Mouse (Mus musculus) CH12.LX (cell line): ENCODE measurements around the gene Prdm12. TPM values are rescaled to one million over a fixed set of nuclear protein-coding genes. Genes with fewer than 3 reads are reported as not detected.

Experiments
- DNase-seq: peaks from one replicate; pipeline ENCODE4 v3.0.0-alpha.2; 2013; ENCODE audit errors: extremely low read depth
- H3K27ac ChIP-seq: 2 replicates; pipeline ENCODE4 v1.5.1; 2012; ENCODE audit warnings: low read depth, mild to moderate bottlenecking, control low read depth, moderate library complexity; ENCODE audit not compliant: insufficient read depth
- H3K27me3 ChIP-seq: replicated peaks from 2 replicates; pipeline ENCODE3; 2012; ENCODE audit warnings: inconsistent platforms
- H3K36me3 ChIP-seq, 2 experiments: replicated peaks in 1 of 2; 2 replicates each; pipeline versions ENCODE3 to v1.6.1; 2012; ENCODE audit warnings: inconsistent platforms in 1 of 2, low read length in 1 of 2, mild to moderate bottlenecking in 1 of 2, mixed read lengths in 1 of 2, moderate library complexity in 1 of 2; ENCODE audit not compliant: control insufficient read depth in 1 of 2, insufficient read depth in 1 of 2
- H3K4me1 ChIP-seq, 2 experiments: 2 replicates each; pipeline ENCODE4 v1.6.1; 2012; ENCODE audit warnings: inconsistent platforms in 1 of 2, moderate library complexity in 1 of 2; ENCODE audit not compliant: insufficient read depth in 2 of 2, control insufficient read depth in 1 of 2
- H3K4me2 ChIP-seq: 2 replicates; pipeline ENCODE4 v1.6.1; 2012; ENCODE audit warnings: low read depth, mild to moderate bottlenecking, control low read depth; ENCODE audit not compliant: poor library complexity, insufficient read depth, severe bottlenecking
- H3K4me3 ChIP-seq, 3 experiments: fragments of 150-350 bp in 1 of 3; sonication (generic) in 1 of 3; replicated peaks in 1 of 3; 2 replicates each; pipeline versions ENCODE3 to v1.5.1; 2011 to 2012; ENCODE audit warnings: low read depth in 2 of 3, low read length in 2 of 3, mild to moderate bottlenecking in 2 of 3, moderate library complexity in 2 of 3, control low read depth in 1 of 3, improper control_type of control experiment in 1 of 3, inconsistent platforms in 1 of 3, mixed read lengths in 1 of 3; ENCODE audit not compliant: poor library complexity in 1 of 3
- H3K79me2 ChIP-seq: replicated peaks from 2 replicates; pipeline ENCODE4 v1.6.1; 2012; ENCODE audit warnings: mild to moderate bottlenecking, moderate library complexity; ENCODE audit not compliant: control insufficient read depth, poor library complexity, insufficient read depth, severe bottlenecking; ENCODE audit errors: extremely low read depth
- H3K9ac ChIP-seq: 2 replicates; pipeline ENCODE4 v1.6.1; 2012; ENCODE audit warnings: low read depth, mild to moderate bottlenecking, control low read depth, moderate library complexity; ENCODE audit not compliant: insufficient read depth
- H3K9me3 ChIP-seq: replicated peaks from 2 replicates; pipeline ENCODE3; 2012; ENCODE audit warnings: low read length, inconsistent platforms, mixed read lengths
- CHD1 ChIP-seq: IDR thresholded peaks from 2 replicates; pipeline ENCODE4 v1.6.1; 2012; ENCODE audit warnings: low read depth, low read length, improper control_type of control experiment, inconsistent platforms
- CHD2 ChIP-seq: IDR thresholded peaks from 2 replicates; pipeline ENCODE4 v1.6.1; 2011; ENCODE audit warnings: low read length, improper control_type of control experiment
- CTCF ChIP-seq, 2 experiments: IDR thresholded peaks in 1 of 2; conservative IDR thresholded peaks in 1 of 2; 2 replicates each; pipeline ENCODE4 v1.5.1; 2011 to 2012; ENCODE audit warnings: low read depth in 2 of 2, low read length in 2 of 2, improper control_type of control experiment in 1 of 2, inconsistent platforms in 1 of 2, mild to moderate bottlenecking in 1 of 2, moderate library complexity in 1 of 2
- ELF1 ChIP-seq: IDR thresholded peaks from 2 replicates; pipeline ENCODE4 v1.6.1; 2014; ENCODE audit warnings: low read depth, mild to moderate bottlenecking, inconsistent platforms, low read length, improper control_type of control experiment
- ETS1 ChIP-seq: conservative IDR thresholded peaks from 2 replicates; pipeline ENCODE4 v1.6.1; 2012; ENCODE audit warnings: low read depth, mild to moderate bottlenecking, inconsistent platforms, low read length, improper control_type of control experiment, moderate library complexity
- GABPA ChIP-seq: IDR thresholded peaks from 2 replicates; pipeline ENCODE4 v1.6.1; 2012; ENCODE audit warnings: low read depth, low read length, improper control_type of control experiment, inconsistent platforms; ENCODE audit not compliant: insufficient replicate concordance
- HCFC1 ChIP-seq: IDR thresholded peaks from 2 replicates; pipeline ENCODE4 v1.6.1; 2012; ENCODE audit warnings: low read depth, mild to moderate bottlenecking, inconsistent platforms, low read length, improper control_type of control experiment
- IRF4 ChIP-seq: IDR thresholded peaks from 2 replicates; pipeline ENCODE4 v1.6.1; 2014; ENCODE audit warnings: low read depth, mild to moderate bottlenecking, inconsistent platforms, low read length, improper control_type of control experiment
- JUN ChIP-seq: IDR thresholded peaks from 2 replicates; pipeline ENCODE4 v1.6.1; 2011; ENCODE audit warnings: low read depth, mild to moderate bottlenecking, low read length, improper control_type of control experiment, moderate library complexity; ENCODE audit not compliant: insufficient read depth
- JUND ChIP-seq: conservative IDR thresholded peaks from 2 replicates; pipeline ENCODE4 v1.6.1; 2011; ENCODE audit warnings: low read depth, low read length, improper control_type of control experiment
- KAT2A ChIP-seq: IDR thresholded peaks from 2 replicates; pipeline ENCODE4 v1.6.1; 2012; ENCODE audit warnings: low read length, improper control_type of control experiment, inconsistent platforms; ENCODE audit not compliant: insufficient replicate concordance
- MAZ ChIP-seq: IDR thresholded peaks from 2 replicates; pipeline ENCODE4 v1.6.1; 2012; ENCODE audit warnings: low read depth, mild to moderate bottlenecking, inconsistent platforms, low read length, improper control_type of control experiment, moderate library complexity
- MEF2A ChIP-seq: IDR thresholded peaks from 2 replicates; pipeline ENCODE4 v1.6.1; 2014; ENCODE audit warnings: low read depth, mild to moderate bottlenecking, inconsistent platforms, low read length, improper control_type of control experiment, borderline replicate concordance
- NELFE ChIP-seq: IDR thresholded peaks from 2 replicates; pipeline ENCODE4 v1.6.1; 2011; ENCODE audit warnings: low read depth, low read length, improper control_type of control experiment
- NRF1 ChIP-seq: IDR thresholded peaks from 2 replicates; pipeline ENCODE4 v1.6.1; 2014; ENCODE audit warnings: low read depth, mild to moderate bottlenecking, inconsistent platforms, low read length, improper control_type of control experiment, moderate library complexity
- PAX5 ChIP-seq: IDR thresholded peaks from 2 replicates; pipeline ENCODE4 v1.6.1; 2012; ENCODE audit warnings: low read length, inconsistent platforms, mixed read lengths
- POLR2A ChIP-seq: IDR thresholded peaks from 2 replicates; pipeline ENCODE4 v1.6.1; 2011; ENCODE audit warnings: low read depth, mild to moderate bottlenecking, improper control_type of control experiment, low read length
- POLR2AphosphoS2 ChIP-seq: IDR thresholded peaks from 2 replicates; pipeline ENCODE4 v1.6.1; 2011; ENCODE audit warnings: low read depth, low read length, improper control_type of control experiment
- RAD21 ChIP-seq: IDR thresholded peaks from 2 replicates; pipeline ENCODE4 v1.6.1; 2011; ENCODE audit warnings: low read depth, mild to moderate bottlenecking, low read length, improper control_type of control experiment, moderate library complexity
- RCOR1 ChIP-seq: conservative IDR thresholded peaks from 2 replicates; pipeline ENCODE4 v1.6.1; 2012; ENCODE audit warnings: low read depth, mild to moderate bottlenecking, inconsistent platforms, low read length, improper control_type of control experiment
- SIN3A ChIP-seq: IDR thresholded peaks from 2 replicates; pipeline ENCODE4 v1.6.1; 2012; ENCODE audit warnings: low read length, improper control_type of control experiment, inconsistent platforms
- SMC3 ChIP-seq: IDR thresholded peaks from 2 replicates; pipeline ENCODE4 v1.6.1; 2011; ENCODE audit warnings: low read depth, low read length, improper control_type of control experiment
- TBP ChIP-seq: conservative IDR thresholded peaks from 2 replicates; pipeline ENCODE4 v1.6.1; 2011; ENCODE audit warnings: low read depth, low read length, improper control_type of control experiment
- USF1 ChIP-seq: IDR thresholded peaks from 2 replicates; pipeline ENCODE4 v1.6.1; 2014; ENCODE audit warnings: low read depth, mild to moderate bottlenecking, inconsistent platforms, low read length, improper control_type of control experiment
- USF2 ChIP-seq: conservative IDR thresholded peaks from 2 replicates; pipeline ENCODE4 v1.6.1; 2011; ENCODE audit warnings: low read depth, low read length, improper control_type of control experiment
- ZC3H11A ChIP-seq: IDR thresholded peaks from 2 replicates; pipeline ENCODE4 v1.6.1; 2012; ENCODE audit warnings: low read depth, mild to moderate bottlenecking, inconsistent platforms, low read length, improper control_type of control experiment
- ZMIZ1 ChIP-seq: IDR thresholded peaks from 2 replicates; pipeline ENCODE4 v1.6.1; 2012; ENCODE audit warnings: low read depth, mild to moderate bottlenecking, inconsistent platforms, low read length, improper control_type of control experiment
- ZNF384 ChIP-seq: IDR thresholded peaks from 2 replicates; pipeline ENCODE4 v1.6.1; 2012; ENCODE audit warnings: low read depth, low read length, improper control_type of control experiment, inconsistent platforms
- dilution Hi-C: fragments of 300-500 bp; cut with MboI; formaldehyde crosslinking; loops from 2 replicates; pipeline ENCODE4 v1.14.3; 2020; ENCODE audit warnings: low sequenced_read_pairs; ENCODE audit not compliant: extremely low pct_unique_long_range_greater_than_20kb, extremely low pct_ligation_motif_present
- in situ Hi-C: fragments of 300-500 bp; cut with MboI; formaldehyde crosslinking; loops from 3 replicates; pipeline ENCODE4 v1.14.3; 2019; ENCODE audit warnings: low sequenced_read_pairs, low pct_ligation_motif_present, low pct_unique_long_range_greater_than_20kb, mixed read lengths
- polyA plus RNA-seq: library from polyadenylated mRNA; unstranded; fragments of >175 nt; gene quantifications from 2 replicates; pipeline ENCODE4 v1.2.1, GENCODE M21; 2012; ENCODE audit warnings: low read depth; ENCODE audit not compliant: insufficient read length
- total RNA-seq, 2 experiments: library from RNA; depleted of rRNA; stranded (reverse); fragments of 300-350 nt in 1 of 2; fragments of >200 nt in 1 of 2; gene quantifications; 2 replicates each; pipeline ENCODE4 v1.2.3; 2012 to 2014

Gene Prdm12
- total and polyA plus RNA-seq, 3 experiments = not detected

- TF ChIP-seq NELFE (peak; percentile 33; the same call in 1 of the 2 replicates), USF2 (no peak), CTCF (conservative IDR thresholded peaks at IDR 0.05 in 1 of 2, IDR thresholded peaks at IDR 0.05 in 1 of 2; ENCODE audit: low read depth in 2 of 2, low read length in 2 of 2) (peak; percentile 52 to 89), ZC3H11A (no peak), RCOR1 (no peak), ZNF384 (peak; percentile 51; the same call in 1 of the 2 replicates), CHD2 (peak; percentile 56; the same call in 1 of the 2 replicates), JUN (no peak), SMC3 (peak; percentile 73), RAD21 (peak; percentile 81), IRF4 (0 out of 2 replicates have a peak, but pooled peaks have one; percentile 24), MEF2A (no peak)
- DNase-seq = peak; percentile 65
- Histone ChIP-seq H3K4me3 (no peak overlapping the region), H3K4me1 (peaks cover 0 to 7% of the 10 kb centered on the region in 2 experiments; a peak in 2 of 4 replicates), H3K9me3 (no peaks in the 10 kb centered on the region), H3K27me3 (no peaks in the 10 kb centered on the region), H3K27ac (no peak overlapping the region), H3K4me2 (no peak overlapping the region), H3K9ac (no peak overlapping the region), H3K36me3 (peaks cover 21 to 36% of the 10 kb centered on the region in 2 experiments), H3K79me2 (no peaks in the 10 kb centered on the region; the same call in 1 of the 2 replicates)
- dilution Hi-C loops = no loop called here
- in situ Hi-C loops = loop anchor here (10.0 kb wide), 1 partner anchor 201 kb away; the partner anchor contains the start of gene Lamc3
Measured at GRCm38 (mm10) chr2:31683666-31684065, 43.8 kb downstream of the Prdm12 start.

- peaks cover 3 to 26% of the 10 kb centered on the region in 2 experiments; a peak in 3 of 4 replicates for H3K4me1 ChIP-seq
- peaks cover 0 to 7% of the 10 kb centered on the region in 2 experiments for H3K36me3 ChIP-seq
- H3K27me3 ChIP-seq = no peaks in the 10 kb centered on the region
- in situ Hi-C loops (loop anchor here (5.0 to 10.0 kb wide), 2 partner anchors 99 to 197 kb away; partner anchors contain the start of gene Lamc3), dilution Hi-C loops (no loop called here)
- H3K79me2 ChIP-seq = peaks cover 2% of the 10 kb centered on the region; the same call in 1 of the 2 replicates
- peak within 1 kb of the TSS; percentile 69 for H3K27ac ChIP-seq
- DNase-seq = peak; percentile 97
- H3K9me3 ChIP-seq = no peaks in the 10 kb centered on the region
- peak within 1 kb of the TSS; percentile 83 for H3K9ac ChIP-seq
- H3K4me3 ChIP-seq = peak within 1 kb of the TSS; percentile 70 to 87 (median 81)
- peak within 1 kb of the TSS; percentile 99 for H3K4me2 ChIP-seq
- peak; percentile 35; the same call in 1 of the 2 replicates for TF ChIP-seq IRF4
- TF ChIP-seq ZMIZ1 = no peak
- no peak; the same call in 1 of the 2 replicates for TF ChIP-seq MEF2A
- TF ChIP-seq ETS1 = no peak
- 0 out of 2 replicates have a peak, but pooled peaks have one; percentile 33 for TF ChIP-seq MAZ
- TF ChIP-seq TBP = 0 out of 2 replicates have a peak, but pooled peaks have one; percentile 13
- TF ChIP-seq SMC3 = peak; percentile 17; the same call in 1 of the 2 replicates
- TF ChIP-seq NELFE = peak; percentile 70
- peak in 1 of 2 experiments; percentile 48; a peak in 2 of 4 replicates for TF ChIP-seq CTCF (conservative IDR thresholded peaks at IDR 0.05 in 1 of 2, IDR thresholded peaks at IDR 0.05 in 1 of 2; ENCODE audit: low read depth in 2 of 2, low read length in 2 of 2)
- TF ChIP-seq ELF1 = peak; percentile 92
- TF ChIP-seq JUND = no peak
- TF ChIP-seq KAT2A = peak; percentile 91; the same call in 1 of the 2 replicates
- no peak for TF ChIP-seq ZC3H11A
- TF ChIP-seq PAX5 = no peak
- no peak for TF ChIP-seq CHD1
- TF ChIP-seq HCFC1 = peak; percentile 99
- no peak for TF ChIP-seq USF2
- peak; percentile 39; the same call in 1 of the 2 replicates for TF ChIP-seq GABPA
- TF ChIP-seq NRF1 = 0 out of 2 replicates have a peak, but pooled peaks have one; percentile 28
- peak; percentile 87 for TF ChIP-seq POLR2A
- TF ChIP-seq RAD21 = peak; percentile 21
- no peak; the same call in 1 of the 2 replicates for TF ChIP-seq SIN3A
- no peak for TF ChIP-seq POLR2AphosphoS2
- TF ChIP-seq USF1 = no peak
Measured at GRCm38 (mm10) chr2:31688074-31688925, 48.5 kb downstream of the Prdm12 start, which contains the start of gene Abl1. Gene Abl1 (plus strand): TSS chr2:31688376.
